Mouse (Mus musculus) urinary bladder, postnatal 0 days (tissue): ENCODE data around the gene Olfr1378. TPM values are rescaled to one million over a fixed set of nuclear protein-coding genes. Genes with fewer than 3 reads are reported as not detected.

Source experiments
- polyA plus RNA-seq: library from polyadenylated mRNA; unstranded; fragments of >200 nt; fragmentation: Nextera tagmentation; extraction: Ambion mirVana; gene quantifications from 2 replicates; pipeline ENCODE4 v1.2.1, GENCODE M21; 2015

The Olfr1378 gene
- not detected in 2 replicates for polyA plus RNA-seq

DNA sequence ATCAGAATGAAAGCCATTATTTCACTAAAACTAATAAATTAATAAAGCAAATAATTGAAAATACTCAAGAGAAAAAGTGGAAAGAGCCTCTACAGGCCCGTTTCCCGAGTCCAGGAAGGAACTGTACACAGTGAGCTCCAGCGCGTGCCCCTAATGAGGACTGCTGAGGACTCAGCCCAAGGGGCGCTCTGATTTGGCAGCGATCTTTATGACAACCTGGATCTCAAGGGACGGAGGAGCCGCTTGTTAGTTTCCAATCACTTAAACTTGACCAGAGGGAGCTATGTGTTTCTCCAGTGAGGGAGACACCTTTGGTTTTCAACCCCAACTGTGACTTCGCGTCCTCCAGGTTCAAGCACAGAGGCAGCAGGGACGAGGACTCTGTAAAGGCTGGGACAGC lies at the start of gene Olfr1378:
Gene Olfr1378 (plus strand): TSS at position 301 of the 400 bp plus-strand sequence.

DNA sequence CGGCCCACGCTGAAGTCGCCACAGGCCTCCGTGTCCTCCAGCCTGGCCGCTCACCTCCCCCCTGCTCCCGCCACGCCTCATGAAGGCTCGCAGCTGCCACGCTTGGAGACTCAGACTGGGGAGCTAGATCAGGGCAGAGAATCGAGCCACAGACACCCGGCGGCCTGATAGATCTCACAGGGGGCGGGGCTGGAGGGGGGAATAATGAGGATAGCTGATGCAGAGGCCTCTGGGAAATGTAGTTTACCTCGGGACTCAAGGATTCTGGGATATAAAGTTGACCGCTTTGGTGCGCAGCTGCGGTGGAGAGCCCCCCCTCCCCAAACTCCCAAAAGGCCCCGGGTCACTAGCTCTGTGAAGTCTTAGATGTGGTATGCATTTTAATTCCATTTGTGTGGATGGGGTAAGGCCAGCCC lies 34.9 kb upstream of the Olfr1378 start, which contains the start of gene Zfp354b:
Gene Zfp354b (minus strand): TSS at position 183 of the 416 bp plus-strand sequence.

DNA sequence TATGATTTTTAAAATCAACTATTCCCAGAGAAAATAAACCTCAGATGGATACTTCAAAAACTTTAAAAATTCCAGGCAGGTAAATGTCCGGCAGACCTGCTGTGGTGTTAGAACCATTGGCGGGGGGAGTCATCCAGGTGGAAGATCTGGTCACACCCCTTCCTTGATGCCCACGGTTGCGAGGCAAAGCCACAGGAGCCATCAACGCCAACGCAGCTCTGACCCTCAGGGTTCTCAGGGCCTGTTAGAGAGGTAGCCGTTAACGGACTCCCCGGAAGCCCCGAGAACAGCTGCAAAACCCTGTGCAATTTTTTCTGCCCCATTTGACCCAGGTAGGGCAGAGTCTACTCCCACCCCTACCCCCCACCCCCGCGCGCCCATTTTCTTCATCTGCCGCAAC lies 22.8 kb upstream of the Olfr1378 start, which contains the start of gene 4933414I15Rik:
Gene 4933414I15Rik (minus strand): TSS at position 260 of the 400 bp plus-strand sequence.

DNA sequence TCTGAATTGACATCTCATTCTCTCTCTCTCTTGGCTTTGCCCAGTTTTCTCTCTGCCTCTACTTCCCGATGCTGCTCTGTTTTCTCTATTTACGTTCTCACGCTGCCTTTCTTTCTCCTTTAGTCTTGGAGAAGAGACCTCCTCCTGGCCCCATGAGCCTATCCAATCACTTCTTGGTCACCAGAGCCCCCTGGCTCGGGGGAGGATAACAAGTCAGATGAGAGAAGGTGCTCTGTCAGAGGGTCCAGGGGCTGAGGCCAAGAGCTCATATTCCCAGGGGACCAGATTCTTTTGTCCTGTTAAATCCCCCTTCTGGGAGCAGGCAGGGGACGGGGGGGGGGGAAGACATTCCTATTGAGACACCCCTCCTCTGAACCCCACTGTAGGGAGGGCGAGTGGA lies 12.7 kb upstream of the Olfr1378 start, which contains the start of gene Prop1:
Gene Prop1 (minus strand): TSS at position 101 of the 400 bp plus-strand sequence.

DNA sequence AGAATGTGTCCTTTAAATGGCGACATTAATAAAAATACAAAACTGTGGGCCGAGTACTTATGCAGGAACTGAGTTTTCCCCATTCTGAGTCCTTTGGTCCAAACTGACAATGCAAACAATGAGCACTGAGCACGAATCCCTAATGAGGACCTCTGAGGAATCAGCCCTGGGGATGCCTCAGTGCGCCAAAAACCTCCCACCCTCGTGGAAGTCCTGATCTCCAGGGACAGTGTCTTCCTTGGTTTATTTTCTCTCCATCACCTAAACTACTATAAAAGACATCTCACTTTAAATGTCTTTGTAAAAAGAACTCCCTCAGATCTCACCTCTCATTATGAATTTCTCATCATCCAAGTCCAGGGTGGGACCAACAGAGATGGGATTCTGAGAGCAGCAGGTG lies 15.3 kb downstream of the Olfr1378 start, which contains the start of gene Olfr1377:
Gene Olfr1377 (plus strand): TSS at position 301 of the 400 bp plus-strand sequence.

DNA sequence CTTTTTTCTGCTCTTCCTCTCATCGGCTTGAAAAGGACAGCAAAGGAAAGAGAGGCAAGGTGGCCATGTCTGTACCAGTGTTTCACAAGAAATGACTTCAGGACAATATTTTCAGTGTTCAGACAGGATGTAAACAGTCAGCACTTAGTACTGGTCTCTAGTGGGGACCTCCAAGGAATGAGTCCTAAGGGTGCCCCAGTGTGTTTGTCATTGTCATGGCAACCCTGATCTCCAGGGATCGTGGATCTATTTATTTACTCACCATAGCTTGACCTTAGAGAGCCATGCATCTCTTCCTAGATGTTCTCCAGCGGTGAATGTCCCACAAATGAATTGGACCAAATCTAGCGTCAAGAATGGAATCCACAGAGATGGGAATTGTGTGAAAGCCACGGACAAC lies 37.0 kb downstream of the Olfr1378 start, which contains the start of gene Olfr51:
Gene Olfr51 (plus strand): TSS at position 301 of the 400 bp plus-strand sequence.

DNA sequence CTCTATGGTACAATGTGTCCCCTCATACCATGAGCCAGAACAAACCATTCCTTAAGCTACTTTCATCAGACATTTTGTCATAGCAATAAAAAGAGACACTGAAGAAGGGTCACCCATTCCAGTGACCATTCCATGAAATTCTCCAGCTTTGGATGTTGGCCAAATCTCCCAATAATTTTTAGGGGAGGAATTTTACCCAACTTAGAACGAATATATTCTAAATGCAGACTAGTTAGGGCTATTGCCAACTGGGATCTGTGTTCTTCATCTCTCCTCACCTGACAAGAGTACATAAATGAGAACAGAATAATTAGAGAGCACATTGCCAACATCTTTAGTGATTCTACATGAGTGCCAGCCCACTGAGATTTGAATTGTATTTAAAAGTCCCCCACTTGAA lies 47.6 kb downstream of the Olfr1378 start, which contains the start of gene Olfr54:
Gene Olfr54 (plus strand): TSS at position 301 of the 400 bp plus-strand sequence.

Other genes with a start within 250 kb of the Olfr1378 start
- gene Zfp354c, start 138.8 kb upstream of the Olfr1378 start, polyA plus RNA-seq: 8.2 and 8.6 TPM in 2 replicates
- gene Zfp879, start 125.0 kb upstream of the Olfr1378 start, polyA plus RNA-seq: 0.18 and 0.28 TPM in 2 replicates
- 0.24 TPM in 1 of 2 replicates, not detected in the other for gene Grm6, start 115.8 kb upstream of the Olfr1378 start, polyA plus RNA-seq
- 0.99 and 1.1 TPM in 2 replicates for gene Zfp454, start 78.9 kb upstream of the Olfr1378 start, polyA plus RNA-seq
- gene Zfp2, start 50.4 kb upstream of the Olfr1378 start, polyA plus RNA-seq: 1.9 and 2.6 TPM in 2 replicates
- 0.62 and 0.76 TPM in 2 replicates for gene Zfp354b, start 34.9 kb upstream of the Olfr1378 start, polyA plus RNA-seq
- gene 4933414I15Rik, start 22.8 kb upstream of the Olfr1378 start, polyA plus RNA-seq: not detected in 2 replicates
- not detected in 2 replicates for gene Prop1, start 12.8 kb upstream of the Olfr1378 start, polyA plus RNA-seq
- not detected in 2 replicates for gene Olfr1377, start 15.4 kb downstream of the Olfr1378 start, polyA plus RNA-seq
- not detected in 2 replicates for gene Olfr51, start 37.1 kb downstream of the Olfr1378 start, polyA plus RNA-seq
- gene Olfr54, start 47.7 kb downstream of the Olfr1378 start, polyA plus RNA-seq: not detected in 2 replicates
- not detected in 2 replicates for gene Olfr1375, start 81.6 kb downstream of the Olfr1378 start, polyA plus RNA-seq
- 2.6 and 3.4 TPM in 2 replicates for gene Zfp354a, start 92.7 kb downstream of the Olfr1378 start, polyA plus RNA-seq